8 mouse cellular contexts compared by ENCODE assay signal in the genomic region with DNA sequence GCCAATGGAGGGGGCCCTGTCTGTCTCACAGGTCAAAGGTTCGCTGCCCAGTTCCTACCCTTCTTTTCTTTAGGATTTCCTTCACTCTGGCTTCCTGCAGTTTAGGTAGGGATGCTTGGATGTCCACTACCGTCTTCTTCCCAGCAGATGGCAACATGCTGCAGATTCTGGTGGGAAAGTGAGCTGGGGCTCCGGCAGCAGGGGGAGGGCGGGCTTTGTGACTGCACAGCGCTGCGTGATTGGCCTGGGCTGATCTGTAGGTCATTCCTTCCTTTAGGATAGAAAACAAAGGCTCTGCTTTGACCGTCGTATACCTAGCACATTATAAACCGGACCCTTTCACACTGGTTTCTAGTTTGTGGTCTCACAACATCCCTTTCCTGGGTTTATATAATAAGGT. TPM values are rescaled to one million over a fixed set of nuclear protein-coding genes. Genes with fewer than 3 reads are reported as not detected.
DNase-seq lines count a peak whose midpoint lies in the region; ATAC-seq and TF ChIP-seq lines count a peak whose summit lies in the region.

No protein-coding gene starts in this region.

- in situ Hi-C loops in ES-E14 (cut with MboI; ENCODE audit: low sequenced_read_pairs in 2 of 2, unreplicated experiment in 2 of 2): no loop called here

- ATAC-seq in cerebellum, adult (ENCODE audit: insufficient number of reproducible peaks, low FRiP score, low TSS enrichment): peak; percentile 85
- ATAC-seq in forebrain, embryonic 13.5 days: peak; percentile 86
- ATAC-seq in hindbrain, embryonic 12.5 days (ENCODE audit: low FRiP score): peak; percentile 80
- ATAC-seq in lung, postnatal 0 days: peak; percentile 90
- no peak for ATAC-seq in megakaryocyte, adult 5-6 weeks (ENCODE audit: poor library complexity, severe bottlenecking)

- H3K4me2 ChIP-seq in forebrain, embryonic 13.5 days: peak overlapping the region; percentile 24
- peak overlapping the region; percentile 12; the same call in 1 of the 2 replicates for H3K4me2 ChIP-seq in hindbrain, embryonic 12.5 days (replicated peaks)
- H3K4me2 ChIP-seq in lung, postnatal 0 days (replicated peaks; ENCODE audit: low read depth, low read length): no peak overlapping the region

- peak; percentile 70 for DNase-seq in ES-E14 (ENCODE audit: low read depth, low spot score)
- DNase-seq in layer of hippocampus, postnatal 14 days (ENCODE audit: low spot score in 2 of 2): peak; percentile 64 to 77
- peak; percentile 88 for DNase-seq in lung, postnatal 0 days (ENCODE audit: low spot score)
- DNase-seq in right cerebral cortex, postnatal 14 days: peak; percentile 69

- H3K27ac ChIP-seq in ES-E14 (ENCODE audit: insufficient read depth, low read depth, low read length, poor library complexity, severe bottlenecking): no peak overlapping the region
- peak overlapping the region; percentile 31 for H3K27ac ChIP-seq in forebrain, embryonic 13.5 days
- no peak overlapping the region for H3K27ac ChIP-seq in hindbrain, embryonic 12.5 days
- no peak overlapping the region for H3K27ac ChIP-seq in lung, postnatal 0 days (ENCODE audit: low read length)

- H3K9me3 ChIP-seq in ES-E14 (ENCODE audit: control insufficient read depth, insufficient read depth, low read depth, low read length): no peaks in the 10 kb centered on the region
- no peaks in the 10 kb centered on the region for H3K9me3 ChIP-seq in forebrain, embryonic 13.5 days (replicated peaks)
- H3K9me3 ChIP-seq in hindbrain, embryonic 12.5 days (replicated peaks): no peaks in the 10 kb centered on the region
- no peaks in the 10 kb centered on the region for H3K9me3 ChIP-seq in lung, postnatal 0 days (ENCODE audit: low read length)

- 6% methylated on average over 9 of the region's 9 CpGs for WGBS in forebrain, embryonic 13.5 days
- WGBS in hindbrain, embryonic 12.5 days: 6% methylated on average over 9 of the region's 9 CpGs
- 9% methylated on average over 9 of the region's 9 CpGs for WGBS in lung, postnatal 0 days

- no peak overlapping the region for H3K4me3 ChIP-seq in ES-E14 (ENCODE audit: insufficient read depth in 1 of 2, low read depth in 1 of 2, low read length in 2 of 2, poor library complexity in 1 of 2, severe bottlenecking in 1 of 2)
- no peak overlapping the region for H3K4me3 ChIP-seq in forebrain, embryonic 13.5 days
- H3K4me3 ChIP-seq in hindbrain, embryonic 12.5 days: no peak overlapping the region
- H3K4me3 ChIP-seq in lung, postnatal 0 days (ENCODE audit: low read depth, low read length): no peak overlapping the region

- H3K9ac ChIP-seq in ES-E14 (ENCODE audit: insufficient read depth, low read depth, low read length, poor library complexity, severe bottlenecking): no peak overlapping the region
- H3K9ac ChIP-seq in forebrain, embryonic 13.5 days: no peak overlapping the region
- H3K9ac ChIP-seq in hindbrain, embryonic 12.5 days: no peak overlapping the region
- no peak overlapping the region for H3K9ac ChIP-seq in lung, postnatal 0 days (replicated peaks; ENCODE audit: low read depth)

- peak; percentile 84 for TF ChIP-seq CTCF in lung, postnatal 0 days (IDR thresholded peaks at IDR 0.05)

- H3K4me1 ChIP-seq in ES-E14 (ENCODE audit: control insufficient read depth in 2 of 2, insufficient read depth in 2 of 2, low read length in 2 of 2, poor library complexity in 1 of 2): no peaks in the 10 kb centered on the region
- H3K4me1 ChIP-seq in forebrain, embryonic 13.5 days: peaks cover 13% of the 10 kb centered on the region
- H3K4me1 ChIP-seq in hindbrain, embryonic 12.5 days: peaks cover 1% of the 10 kb centered on the region; the same call in 1 of the 2 replicates
- H3K4me1 ChIP-seq in lung, postnatal 0 days (ENCODE audit: insufficient read depth, low read depth, low read length): no peaks in the 10 kb centered on the region

- TF ChIP-seq EP300 in lung, postnatal 0 days (IDR thresholded peaks at IDR 0.05): no peak

- H3K36me3 ChIP-seq in ES-E14 (ENCODE audit: control insufficient read depth, insufficient read depth, low read length, poor library complexity, severe bottlenecking): no peaks in the 10 kb centered on the region
- H3K36me3 ChIP-seq in forebrain, embryonic 13.5 days (ENCODE audit: poor library complexity, severe bottlenecking): no peaks in the 10 kb centered on the region
- H3K36me3 ChIP-seq in hindbrain, embryonic 12.5 days: no peaks in the 10 kb centered on the region
- H3K36me3 ChIP-seq in lung, postnatal 0 days (ENCODE audit: insufficient read depth, low read length): no peaks in the 10 kb centered on the region

- 0 out of 2 replicates have a peak, but pooled peaks cover 3% of the 10 kb centered on the region for H3K27me3 ChIP-seq in forebrain, embryonic 13.5 days
- no peaks in the 10 kb centered on the region for H3K27me3 ChIP-seq in hindbrain, embryonic 12.5 days
- no peaks in the 10 kb centered on the region for H3K27me3 ChIP-seq in lung, postnatal 0 days (replicated peaks; ENCODE audit: insufficient read depth, low read length)

TF ChIP-seq in ES-E14, 5 proteins besides CTCF, POLR2A, EP300 and RAD21:
- no peak for TF ChIP-seq HCFC1 (IDR thresholded peaks at IDR 0.05; ENCODE audit: borderline replicate concordance, insufficient read depth, low read length)
- TF ChIP-seq ZC3H11A (IDR thresholded peaks at IDR 0.05; ENCODE audit: borderline replicate concordance, low read depth, low read length): no peak
- TF ChIP-seq CHD2 (IDR thresholded peaks at IDR 0.05; ENCODE audit: low read depth, low read length): no peak
- TF ChIP-seq ZNF384 (IDR thresholded peaks at IDR 0.05; ENCODE audit: low read depth, low read length): no peak
- no peak for TF ChIP-seq MAFK (IDR thresholded peaks at IDR 0.05; ENCODE audit: insufficient read depth, low read depth, low read length)
TF ChIP-seq in ES-E14: peak in this region for 0.

RNA-seq across cellular contexts. Expression of a gene that starts 29.9 kb away (rescaled TPM):
- 0.40 and 0.63 TPM in 2 replicates for total RNA-seq in ES-E14 (2012; rRNA removed)
- polyA plus RNA-seq in forebrain, embryonic 13.5 days (2015; fragmentation: Nextera tagmentation; extraction: Ambion mirVana): 4.6 and 4.7 TPM in 2 replicates
- 5.9 and 6.7 TPM in 2 replicates for polyA plus RNA-seq in hindbrain, embryonic 12.5 days (2016; fragmentation: Nextera tagmentation; extraction: Ambion mirVana)
- 10 to 100 TPM; 18.5 to 18.7 TPM for total RNA-seq in layer of hippocampus, postnatal 14 days (2021)
- 0.02 TPM in 1 of 2 replicates, not detected in the other for polyA plus RNA-seq in lung, postnatal 0 days (2015; fragmentation: Nextera tagmentation; extraction: Ambion mirVana)
- not detected in 2 replicates for total RNA-seq in megakaryocyte, adult 5-6 weeks (2015)
- not detected in 2 replicates for total RNA-seq in megakaryocyte, adult 5-6 weeks (2017)

RNA-seq across cellular contexts. Expression of a gene that starts 38.2 kb away (rescaled TPM):
- 8.2 and 8.7 TPM in 2 replicates for total RNA-seq in ES-E14 (2012; rRNA removed)
- polyA plus RNA-seq in forebrain, embryonic 13.5 days (2015; fragmentation: Nextera tagmentation; extraction: Ambion mirVana): 0.43 and 0.74 TPM in 2 replicates
- 1.7 and 2.0 TPM in 2 replicates for polyA plus RNA-seq in hindbrain, embryonic 12.5 days (2016; fragmentation: Nextera tagmentation; extraction: Ambion mirVana)
- 1 to 10 TPM; 4.8 to 9.1 TPM for total RNA-seq in layer of hippocampus, postnatal 14 days (2021)
- 10.4 and 11.6 TPM in 2 replicates for polyA plus RNA-seq in lung, postnatal 0 days (2015; fragmentation: Nextera tagmentation; extraction: Ambion mirVana)
- not detected in 2 replicates for total RNA-seq in megakaryocyte, adult 5-6 weeks (2015)
- total RNA-seq in megakaryocyte, adult 5-6 weeks (2017): not detected in 2 replicates

RNA-seq across cellular contexts. Expression of a gene that starts 59.7 kb away (rescaled TPM):
- total RNA-seq in ES-E14 (2012; rRNA removed): 49.5 and 65.6 TPM in 2 replicates
- 13.8 and 14.0 TPM in 2 replicates for polyA plus RNA-seq in forebrain, embryonic 13.5 days (2015; fragmentation: Nextera tagmentation; extraction: Ambion mirVana)
- polyA plus RNA-seq in hindbrain, embryonic 12.5 days (2016; fragmentation: Nextera tagmentation; extraction: Ambion mirVana): 18.8 and 19.3 TPM in 2 replicates
- total RNA-seq in layer of hippocampus, postnatal 14 days (2021): 10 to 100 TPM; 54.3 TPM
- polyA plus RNA-seq in lung, postnatal 0 days (2015; fragmentation: Nextera tagmentation; extraction: Ambion mirVana): 26.5 and 34.9 TPM in 2 replicates
- 26.8 and 26.9 TPM in 2 replicates for total RNA-seq in megakaryocyte, adult 5-6 weeks (2015)
- 37.1 and 38.3 TPM in 2 replicates for total RNA-seq in megakaryocyte, adult 5-6 weeks (2017)

Comparison
In these comparisons a context has a peak if more than half of its experiments do, and no peak if none do; other contexts are left out.
1. RNA of a gene that starts 29.9 kb away (total RNA-seq): 18.5 to 18.7 TPM in layer of hippocampus, postnatal 14 days; 0.40 to 0.63 TPM in ES-E14 and not detected in megakaryocyte, adult 5-6 weeks; every median in the first group is over 10 times any median in the second.
2. Peak in every context shown above with its lines, with median percentiles within 50 percentile points of each other: DNase-seq.